ENCODE assay signal across 8 mouse cellular contexts in genomic region chr14:78273571-78273970, GRCm38 (mm10). TPM values are rescaled to one million over a fixed set of nuclear protein-coding genes. Genes with fewer than 3 reads are reported as not detected.
DNase-seq lines count a peak whose midpoint lies in the region; ATAC-seq and TF ChIP-seq lines count a peak whose summit lies in the region.
"Had no signal": no experiment of that assay in that cellular context is flagged by ENCODE, and none has a peak within 500 bp of the region (broad histone marks: within the 10 kb centered on the region; RNA-seq: fewer than 3 reads in every experiment).

No protein-coding gene starts in this region.

- no peak for TF ChIP-seq POLR2A in bone marrow, adult 2 months (IDR thresholded peaks at IDR 0.05; ENCODE audit: borderline replicate concordance, control insufficient read depth, low read depth, low read length)

- ATAC-seq in liver, embryonic 11.5 days (replicated peaks; ENCODE audit: low FRiP score), result no peak

- H3K27ac ChIP-seq in liver, embryonic 11.5 days (ENCODE audit: low read depth, low read length), result no peak overlapping the region
- no peak overlapping the region for H3K27ac ChIP-seq in bone marrow, adult 2 months (ENCODE audit: control insufficient read depth, insufficient read depth, low read depth, low read length, poor library complexity)
- H3K27ac ChIP-seq: limb, embryonic 15.5 days had no signal

- WGBS in liver, embryonic 11.5 days, result 81% methylated on average over 7 of the region's 7 CpGs
- 63% methylated on average over 7 of the region's 7 CpGs for WGBS in bone marrow, adult 2 months

- DNase-seq in liver (peak; percentile 50), MN1 (ENCODE audit: low spot score) (peak; percentile 61)
- no peak for DNase-seq in liver, embryonic 11.5 days (ENCODE audit: low spot score)
- peak; percentile 51 to 65 for DNase-seq in kidney, postnatal 25 days
- DNase-seq in lung, postnatal 4 days, result peak; percentile 43 to 57
- peak; percentile 82 for DNase-seq in thymus, postnatal 0 days (ENCODE audit: low spot score)

- H3K36me3 ChIP-seq in liver, embryonic 11.5 days (ENCODE audit: control insufficient read depth, insufficient read depth, low read length), result no peaks in the 10 kb centered on the region
- H3K36me3 ChIP-seq: limb, embryonic 15.5 days had no signal

- H3K27me3 ChIP-seq in liver, embryonic 11.5 days (replicated peaks; ENCODE audit: control insufficient read depth, insufficient read depth, low read length), result no peaks in the 10 kb centered on the region
- H3K27me3 ChIP-seq: limb, embryonic 15.5 days had no signal

- H3K4me3 ChIP-seq in liver, embryonic 11.5 days (ENCODE audit: low read depth, low read length), result no peak overlapping the region
- no peak overlapping the region for H3K4me3 ChIP-seq in bone marrow, adult 2 months (replicated peaks; ENCODE audit: control insufficient read depth, low read depth, low read length)
- H3K4me3 ChIP-seq: limb, embryonic 15.5 days had no signal

- TF ChIP-seq CTCF in bone marrow, adult 2 months (IDR thresholded peaks at IDR 0.05; ENCODE audit: control insufficient read depth, insufficient read depth, low read length), result peak; percentile 83

- no peak overlapping the region for H3K9ac ChIP-seq in liver, embryonic 11.5 days (ENCODE audit: low read depth, low read length)
- H3K9ac ChIP-seq: limb, embryonic 15.5 days had no signal

- no peak overlapping the region for H3K4me2 ChIP-seq in liver, embryonic 11.5 days
- H3K4me2 ChIP-seq: limb, embryonic 15.5 days had no signal

- H3K4me1 ChIP-seq in liver, embryonic 11.5 days (replicated peaks; ENCODE audit: control insufficient read depth, insufficient read depth, low read length), result no peaks in the 10 kb centered on the region
- no peaks in the 10 kb centered on the region for H3K4me1 ChIP-seq in bone marrow, adult 2 months (ENCODE audit: control insufficient read depth, insufficient read depth, low read length)
- H3K4me1 ChIP-seq: limb, embryonic 15.5 days had no signal

- peaks cover 3% of the 10 kb centered on the region; the same call in 1 of the 2 replicates for H3K9me3 ChIP-seq in liver, embryonic 11.5 days (ENCODE audit: control insufficient read depth, low read length)
- H3K9me3 ChIP-seq: limb, embryonic 15.5 days had no signal

RNA-seq across cellular contexts. Expression of gene Tnfsf11, which starts 34.3 kb away (rescaled TPM):
- 0.13 and 0.33 TPM in 2 replicates for polyA plus RNA-seq in liver, embryonic 11.5 days (2014; fragmentation: Nextera tagmentation; extraction: Ambion mirVana)
- polyA plus RNA-seq in bone marrow, adult 2 months (2011; ENCODE audit: insufficient read depth, insufficient read length, low replicate concordance, missing spikeins), result not detected in 2 replicates
- polyA plus RNA-seq in thymus, postnatal 0 days (2015; fragmentation: Nextera tagmentation; extraction: Ambion mirVana), result 7.0 and 8.0 TPM in 2 replicates
